Mouse (Mus musculus) spleen, adult 2 months (tissue): ENCODE data around the gene Gga2.

Source experiments
- CTCF ChIP-seq: fragments of 200-500 bp; IDR thresholded peaks from 2 replicates; pipeline ENCODE4 v1.5.1; 2011; ENCODE audit warnings: mild to moderate bottlenecking, inconsistent platforms; ENCODE audit not compliant: insufficient read depth, insufficient read length, insufficient replicate concordance; ENCODE audit errors: extremely low read depth
- POLR2A ChIP-seq: fragments of 200-500 bp; IDR thresholded peaks from 2 replicates; pipeline ENCODE4 v1.6.1; 2011; ENCODE audit warnings: low read depth, low read length, inconsistent platforms

DNA sequence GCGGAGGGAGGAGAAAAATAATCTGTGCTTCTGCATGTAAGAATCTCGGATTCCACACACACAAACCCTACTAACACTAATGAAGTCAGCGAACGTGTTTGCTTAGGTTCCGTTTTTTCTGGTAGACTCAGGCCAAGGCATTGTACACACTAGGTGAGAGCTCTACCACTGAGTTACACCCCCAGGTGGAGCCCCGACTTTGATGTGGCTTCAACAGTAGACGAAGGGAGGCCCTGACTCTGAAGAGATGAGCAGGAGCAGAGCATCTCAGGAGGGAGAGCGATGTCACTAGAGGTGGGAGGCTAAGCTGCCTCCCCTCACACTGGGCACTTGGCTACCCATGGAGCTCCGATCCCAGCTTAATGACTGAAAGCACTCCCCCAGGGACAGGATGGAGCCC, 52.2 kb downstream of the Gga2 start:
- TF ChIP-seq CTCF (no peak), POLR2A (no peak)
